Mouse (Mus musculus): ENCODE measurements around the gene Serpine3.

- no peak for TF ChIP-seq CTCF (IDR thresholded peaks at IDR 0.05; ENCODE audit: control insufficient read depth, insufficient read depth, low read length)
- TF ChIP-seq POLR2A (IDR thresholded peaks at IDR 0.05; ENCODE audit: borderline replicate concordance, control insufficient read depth, low read depth, low read length): no peak
Observed at GRCm38 (mm10) chr14:62733666-62734065, 70.2 kb downstream of the Serpine3 start.

All from bone marrow, adult 2 months (tissue).